Mouse (Mus musculus) ES-Bruce4 (cell line): Measurements from ENCODE around the gene Cadps.

Experiments used
- EP300 ChIP-seq: IDR thresholded peaks from 2 replicates; pipeline ENCODE4 v1.6.1; 2011; ENCODE audit warnings: low read depth, low read length; ENCODE audit not compliant: insufficient read depth
- POLR2A ChIP-seq: IDR thresholded peaks from one replicate; pipeline ENCODE4 v1.8.1; 2011; ENCODE audit warnings: low read length; ENCODE audit not compliant: insufficient read depth

DNA sequence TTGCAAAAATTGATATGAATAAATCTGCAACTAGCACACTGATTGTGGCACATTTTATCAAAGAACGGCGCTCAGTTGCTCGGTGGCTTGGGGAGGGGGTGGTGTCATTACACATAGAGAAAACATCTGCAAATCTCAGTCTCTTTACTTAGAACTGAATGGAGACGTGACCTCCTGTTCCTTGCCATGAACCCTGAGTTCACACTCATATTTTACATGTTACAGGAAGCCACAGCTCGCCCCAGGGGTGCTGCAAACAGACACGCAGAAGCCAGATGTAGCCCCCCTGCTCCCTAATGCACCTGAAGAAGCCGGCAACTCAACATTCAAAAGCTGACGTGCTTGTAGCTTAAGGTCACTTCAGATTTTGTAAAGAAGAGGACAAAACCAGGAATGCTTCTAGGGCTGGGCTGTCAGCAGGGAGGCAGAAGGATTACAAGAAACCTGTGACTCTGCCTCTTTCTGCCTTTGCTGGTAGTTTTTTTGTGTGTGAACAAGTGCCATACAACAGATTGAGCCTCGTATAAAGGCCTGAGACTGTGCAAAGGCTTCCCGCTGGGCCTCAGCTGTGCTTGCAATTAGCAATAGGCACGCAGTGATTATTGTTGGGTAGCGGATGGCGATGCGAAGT lies 434.0 kb downstream of the Cadps start:
- 0 out of 2 replicates have a peak, but pooled peaks have one; percentile 55 for TF ChIP-seq EP300
- TF ChIP-seq POLR2A: no peak
